Mouse (Mus musculus): ENCODE data around the gene Pkp4. TPM values are rescaled to one million over a fixed set of nuclear protein-coding genes. Genes with fewer than 3 reads are reported as not detected.

Gene Pkp4
- 14.8 and 18.0 TPM in 2 replicates for polyA plus RNA-seq (2015; fragmentation: Nextera tagmentation; extraction: Ambion mirVana)

DNA sequence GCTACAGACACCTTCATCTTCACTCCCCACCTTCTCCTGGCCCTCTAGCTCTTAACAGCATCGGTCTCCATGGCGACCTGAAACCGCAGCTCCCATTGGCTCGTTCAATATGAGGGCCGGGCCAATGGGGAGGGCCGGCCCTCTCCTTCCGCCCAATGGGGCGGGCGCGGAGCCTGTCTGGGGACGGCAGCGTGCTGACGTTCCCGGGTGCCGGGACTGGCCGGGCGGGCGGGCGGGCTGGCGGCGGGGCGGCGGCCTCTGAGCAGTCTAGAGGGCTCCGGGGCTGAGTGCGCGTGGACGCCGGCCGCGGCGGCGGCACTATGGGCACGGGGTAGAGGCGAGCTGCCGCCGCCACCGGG lies at the start of gene Pkp4, which contains the start of gene Ccdc148:
Pkp4 (plus strand) TSS at position 246 of the 359 bp plus-strand sequence.
Ccdc148 (minus strand) TSS at position 79 of the 359 bp plus-strand sequence.
- WGBS: 0% methylated on average over 24 of the region's 37 CpGs
- Histone ChIP-seq H3K9ac (replicated peaks; ENCODE audit: low read depth) (peak within 1 kb of the TSS; percentile 76), H3K4me2 (replicated peaks; ENCODE audit: low read depth, low read length) (peak within 1 kb of the TSS; percentile 89), H3K4me3 (ENCODE audit: low read depth, low read length) (peak within 1 kb of the TSS; percentile 85), H3K36me3 (ENCODE audit: insufficient read depth, low read length) (no peaks in the 10 kb centered on the region), H3K4me1 (ENCODE audit: insufficient read depth, low read depth, low read length) (peaks cover 5% of the 10 kb centered on the region; the same call in 1 of the 2 replicates), H3K27ac (ENCODE audit: low read length) (peak within 1 kb of the TSS; percentile 88), H3K27me3 (replicated peaks; ENCODE audit: insufficient read depth, low read length) (no peaks in the 10 kb centered on the region), H3K9me3 (ENCODE audit: low read length) (no peaks in the 10 kb centered on the region)
- TF ChIP-seq EP300 (IDR thresholded peaks at IDR 0.05): no peak
- no peak for TF ChIP-seq CTCF (IDR thresholded peaks at IDR 0.05)
- DNase-seq (ENCODE audit: low spot score): peak; percentile 98
- peak; percentile 98 for ATAC-seq

GRCm38 (mm10) chr2:59129023-59129422 lies 31.6 kb upstream of the Pkp4 start:
- WGBS: 56% methylated on average over 7 of the region's 7 CpGs
- TF ChIP-seq EP300 (IDR thresholded peaks at IDR 0.05) (no peak), CTCF (IDR thresholded peaks at IDR 0.05) (no peak)
- Histone ChIP-seq H3K4me3 (ENCODE audit: low read depth, low read length) (no peak overlapping the region), H3K27me3 (replicated peaks; ENCODE audit: insufficient read depth, low read length) (no peaks in the 10 kb centered on the region), H3K4me1 (ENCODE audit: insufficient read depth, low read depth, low read length) (no peaks in the 10 kb centered on the region), H3K9ac (replicated peaks; ENCODE audit: low read depth) (no peak overlapping the region), H3K4me2 (replicated peaks; ENCODE audit: low read depth, low read length) (no peak overlapping the region), H3K36me3 (ENCODE audit: insufficient read depth, low read length) (no peaks in the 10 kb centered on the region), H3K9me3 (ENCODE audit: low read length) (no peaks in the 10 kb centered on the region), H3K27ac (ENCODE audit: low read length) (no peak overlapping the region)
- ATAC-seq (no peak), DNase-seq (ENCODE audit: low spot score) (no peak)

GRCm38 (mm10) chr2:59129821-59130220 lies 30.8 kb upstream of the Pkp4 start:
- no peak for DNase-seq (ENCODE audit: low spot score)
- ATAC-seq: no peak
- Histone ChIP-seq H3K27me3 (replicated peaks; ENCODE audit: insufficient read depth, low read length) (no peaks in the 10 kb centered on the region), H3K27ac (ENCODE audit: low read length) (no peak overlapping the region), H3K9ac (replicated peaks; ENCODE audit: low read depth) (no peak overlapping the region), H3K4me3 (ENCODE audit: low read depth, low read length) (no peak overlapping the region), H3K4me2 (replicated peaks; ENCODE audit: low read depth, low read length) (no peak overlapping the region), H3K4me1 (ENCODE audit: insufficient read depth, low read depth, low read length) (no peaks in the 10 kb centered on the region), H3K9me3 (ENCODE audit: low read length) (no peaks in the 10 kb centered on the region), H3K36me3 (ENCODE audit: insufficient read depth, low read length) (no peaks in the 10 kb centered on the region)
- TF ChIP-seq EP300 (IDR thresholded peaks at IDR 0.05) (no peak), CTCF (IDR thresholded peaks at IDR 0.05) (no peak)
- 60% methylated on average over 8 of the region's 8 CpGs for WGBS

DNA sequence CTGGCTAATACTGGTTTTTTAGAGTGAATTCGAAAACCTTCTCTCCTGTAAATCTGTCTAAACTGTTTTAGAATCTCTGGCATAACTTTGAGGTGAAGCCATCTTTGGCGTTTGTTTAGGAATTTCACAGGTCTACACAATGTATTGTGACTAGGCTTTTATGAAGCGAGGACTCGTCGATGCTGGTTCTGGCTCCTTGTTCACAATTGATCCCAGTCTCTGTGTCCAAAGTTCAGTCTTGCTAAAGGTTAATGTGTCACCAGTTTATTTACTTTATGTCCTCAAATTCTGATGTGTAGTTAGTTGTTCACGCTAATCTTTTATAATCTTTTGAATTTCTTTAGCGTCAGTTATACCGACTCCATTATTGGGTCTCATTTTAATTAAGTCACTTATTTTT lies 29.6 kb upstream of the Pkp4 start:
- H3K9me3 ChIP-seq (ENCODE audit: low read length): no peaks in the 10 kb centered on the region
- no peak for ATAC-seq

DNA sequence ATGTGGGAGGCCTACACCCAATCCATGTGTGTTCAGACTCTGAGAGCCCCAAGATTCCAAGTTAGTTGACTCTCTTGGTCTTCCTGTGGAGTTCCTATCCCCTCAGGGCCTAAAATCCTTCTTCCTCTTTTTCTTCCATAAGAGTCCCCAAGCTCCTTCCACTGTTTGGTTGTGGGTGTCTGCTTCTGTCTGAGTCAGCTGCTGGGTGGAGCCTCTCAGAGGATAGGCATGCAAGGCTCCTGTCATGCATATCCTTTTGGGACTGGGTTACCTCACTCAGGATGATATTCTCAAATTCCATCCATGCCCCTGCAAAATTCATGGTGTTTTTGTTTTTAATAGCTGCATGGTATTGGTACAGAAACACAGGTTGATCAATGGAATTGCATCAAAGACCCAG lies 5.2 kb upstream of the Pkp4 start:
- DNase-seq (ENCODE audit: low spot score): no peak
- no peak for TF ChIP-seq CTCF (IDR thresholded peaks at IDR 0.05)
- TF ChIP-seq EP300 (IDR thresholded peaks at IDR 0.05): no peak
- ATAC-seq: no peak
- Histone ChIP-seq H3K4me1 (ENCODE audit: insufficient read depth, low read depth, low read length) (no peaks in the 10 kb centered on the region), H3K9me3 (ENCODE audit: low read length) (no peaks in the 10 kb centered on the region), H3K4me3 (ENCODE audit: low read depth, low read length) (no peak overlapping the region), H3K4me2 (replicated peaks; ENCODE audit: low read depth, low read length) (no peak overlapping the region), H3K27ac (ENCODE audit: low read length) (no peak overlapping the region), H3K36me3 (ENCODE audit: insufficient read depth, low read length) (no peaks in the 10 kb centered on the region), H3K9ac (replicated peaks; ENCODE audit: low read depth) (no peak overlapping the region), H3K27me3 (replicated peaks; ENCODE audit: insufficient read depth, low read length) (no peaks in the 10 kb centered on the region)

More for the DNA sequence above, 29.6 kb upstream of the Pkp4 start:
- Histone ChIP-seq H3K27me3 (replicated peaks; ENCODE audit: insufficient read depth, low read length) (no peaks in the 10 kb centered on the region), H3K4me1 (ENCODE audit: insufficient read depth, low read depth, low read length) (no peaks in the 10 kb centered on the region), H3K4me3 (ENCODE audit: low read depth, low read length) (no peak overlapping the region), H3K9ac (replicated peaks; ENCODE audit: low read depth) (no peak overlapping the region), H3K36me3 (ENCODE audit: insufficient read depth, low read length) (no peaks in the 10 kb centered on the region), H3K27ac (ENCODE audit: low read length) (no peak overlapping the region), H3K4me2 (replicated peaks; ENCODE audit: low read depth, low read length) (no peak overlapping the region)
- TF ChIP-seq EP300 (IDR thresholded peaks at IDR 0.05): no peak
- no peak for TF ChIP-seq CTCF (IDR thresholded peaks at IDR 0.05)
- 91% methylated on average over 8 of the region's 8 CpGs for WGBS
- DNase-seq (ENCODE audit: low spot score): no peak

DNA sequence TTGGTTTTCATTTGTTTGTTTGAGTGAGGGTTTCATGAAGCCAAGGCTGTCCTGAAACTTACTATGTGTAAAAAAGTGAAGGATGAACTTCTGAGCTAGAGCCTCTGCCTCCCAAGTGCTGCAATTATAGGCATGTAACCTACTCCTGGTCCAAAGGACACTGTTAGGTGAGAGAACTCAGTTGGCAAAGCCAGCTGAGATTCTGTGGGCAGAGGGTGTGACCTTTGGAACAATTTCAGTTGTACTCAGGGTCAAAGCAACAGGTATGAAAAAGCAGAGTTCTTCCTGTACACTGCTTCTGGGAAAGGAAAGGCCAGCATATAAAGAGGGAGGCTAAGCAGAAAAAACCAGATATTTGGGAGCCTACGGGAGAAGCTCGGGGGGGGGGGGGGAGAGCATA lies 2.5 kb upstream of the Pkp4 start:
- no peaks in the 10 kb centered on the region for H3K27me3 ChIP-seq (replicated peaks; ENCODE audit: insufficient read depth, low read length)
- no peak overlapping the region for H3K4me2 ChIP-seq (replicated peaks; ENCODE audit: low read depth, low read length)
- 56% methylated on average over 2 of the region's 2 CpGs for WGBS
- no peak for ATAC-seq
- H3K9me3 ChIP-seq (ENCODE audit: low read length): no peaks in the 10 kb centered on the region
- no peak overlapping the region for H3K27ac ChIP-seq (ENCODE audit: low read length)
- no peak overlapping the region for H3K4me3 ChIP-seq (ENCODE audit: low read depth, low read length)
- H3K36me3 ChIP-seq (ENCODE audit: insufficient read depth, low read length): no peaks in the 10 kb centered on the region
- H3K9ac ChIP-seq (replicated peaks; ENCODE audit: low read depth): no peak overlapping the region
- no peak for DNase-seq (ENCODE audit: low spot score)
- no peak for TF ChIP-seq EP300 (IDR thresholded peaks at IDR 0.05)
- TF ChIP-seq CTCF (IDR thresholded peaks at IDR 0.05): no peak
- H3K4me1 ChIP-seq (ENCODE audit: insufficient read depth, low read depth, low read length): peaks cover 3% of the 10 kb centered on the region; the same call in 1 of the 2 replicates
